Mouse (Mus musculus) 3T3-L1 (cell line): ENCODE measurements around the gene Hmcn2.

ENCODE experiments used
- DNase-seq: peaks from one replicate; pipeline ENCODE4 v3.0.0-alpha.2; 2015; ENCODE audit warnings: low read depth, low spot score

The Hmcn2 gene

GRCm38 (mm10) chr2:31454280-31454679 is 140.1 kb downstream of the Hmcn2 start:
- peak; percentile 72 for DNase-seq

GRCm38 (mm10) chr2:31455418-31455817 is 141.2 kb downstream of the Hmcn2 start:
- DNase-seq, result no peak

- no peak for DNase-seq
Measured at GRCm38 (mm10) chr2:31458460-31458859, 144.2 kb downstream of the Hmcn2 start.

- no peak for DNase-seq
Measured at GRCm38 (mm10) chr2:31458989-31459936, 145.0 kb downstream of the Hmcn2 start.

- no peak for DNase-seq
Measured at GRCm38 (mm10) chr2:31460025-31460571, 145.9 kb downstream of the Hmcn2 start.

- DNase-seq, result no peak
Measured at GRCm38 (mm10) chr2:31460920-31461319, 146.7 kb downstream of the Hmcn2 start.

- DNase-seq, result no peak
Measured at GRCm38 (mm10) chr2:31462051-31462450, 147.8 kb downstream of the Hmcn2 start.

GRCm38 (mm10) chr2:31463253-31463652 is 149.0 kb downstream of the Hmcn2 start:
- no peak for DNase-seq

- DNase-seq, result no peak
Measured at GRCm38 (mm10) chr2:31463696-31464528, 149.7 kb downstream of the Hmcn2 start.

GRCm38 (mm10) chr2:31464529-31464910 is 150.3 kb downstream of the Hmcn2 start:
- no peak for DNase-seq

- DNase-seq, result peak; percentile 62
Measured at GRCm38 (mm10) chr2:31467457-31467856, 153.2 kb downstream of the Hmcn2 start.

- no peak for DNase-seq
Measured at GRCm38 (mm10) chr2:31468857-31469256, 154.6 kb downstream of the Hmcn2 start.

GRCm38 (mm10) chr2:31469480-31469879 is 155.3 kb downstream of the Hmcn2 start:
- peak; percentile 44 for DNase-seq

GRCm38 (mm10) chr2:31469931-31470682 is 155.9 kb downstream of the Hmcn2 start, which contains the start of gene Ass1:
Ass1 (plus strand) TSS chr2:31470207.
- peak; percentile 64 for DNase-seq

GRCm38 (mm10) chr2:31470683-31471385 is 156.6 kb downstream of the Hmcn2 start:
- DNase-seq, result peak; percentile 43

- DNase-seq, result no peak
Measured at GRCm38 (mm10) chr2:31471611-31472010, 157.4 kb downstream of the Hmcn2 start.

- DNase-seq, result peak; percentile 82
Measured at GRCm38 (mm10) chr2:31472406-31473065, 158.3 kb downstream of the Hmcn2 start.

- DNase-seq, result peak; percentile 41
Measured at GRCm38 (mm10) chr2:31473941-31474340, 159.7 kb downstream of the Hmcn2 start.

- no peak for DNase-seq
Measured at GRCm38 (mm10) chr2:31474686-31475085, 160.5 kb downstream of the Hmcn2 start.
